Mouse (Mus musculus) forebrain, embryonic 12.5 days (tissue): ENCODE measurements around the gene Phf21b. TPM values are rescaled to one million over a fixed set of nuclear protein-coding genes. Genes with fewer than 3 reads are reported as not detected.
A peak's percentile ranks its signal among the peaks of the same experiment; 100 is the strongest.
"Not testable (repeated sequence)": the region's sequence is repeated elsewhere in the genome, so short reads cannot be mapped to it uniquely, and the experiment has no call there.

Source experiments
- ATAC-seq: fragments of 200-750 bp; cut with Nextera tagmentation; 2 replicates; pipeline ENCODE4 v1.8.0; 2017; ENCODE audit warnings: moderate TSS enrichment; ENCODE audit not compliant: low FRiP score
- H3K27ac ChIP-seq: fragments of 300-500 bp; sonication (generic); 2 replicates; pipeline ENCODE4 v1.5.1; 2016; ENCODE audit warnings: mild to moderate bottlenecking
- H3K27me3 ChIP-seq: fragments of 300-500 bp; sonication (generic); 2 replicates; pipeline ENCODE4 v1.6.1; 2016; ENCODE audit warnings: mild to moderate bottlenecking
- H3K36me3 ChIP-seq: fragments of 300-500 bp; sonication (generic); replicated peaks from 2 replicates; pipeline ENCODE4 v1.6.1; 2016; ENCODE audit warnings: mild to moderate bottlenecking
- H3K4me1 ChIP-seq: fragments of 300-500 bp; sonication (generic); 2 replicates; pipeline ENCODE4 v1.6.1; 2016
- H3K4me2 ChIP-seq: fragments of 300-500 bp; sonication (generic); 2 replicates; pipeline ENCODE4 v1.6.1; 2016; ENCODE audit warnings: mild to moderate bottlenecking, moderate library complexity
- H3K4me3 ChIP-seq: fragments of 300-500 bp; sonication (generic); replicated peaks from 2 replicates; pipeline ENCODE4 v1.5.1; 2016; ENCODE audit warnings: mild to moderate bottlenecking
- H3K9ac ChIP-seq: fragments of 300-500 bp; sonication (generic); 2 replicates; pipeline ENCODE4 v1.6.1; 2016; ENCODE audit warnings: mild to moderate bottlenecking
- H3K9me3 ChIP-seq: fragments of 300-500 bp; sonication (generic); 2 replicates; pipeline ENCODE4 v1.6.1; 2016
- WGBS: fragments of 180-500 bp; shearing (Covaris S2); methylation state at CpG from one replicate; pipeline ENCODE4 v1.1.7; 2016; 5-methylcytosine and 5-hydroxymethylcytosine counted together
- polyA plus RNA-seq: library from polyadenylated mRNA; unstranded; fragments of >200 nt; fragmentation: Nextera tagmentation; extraction: Ambion mirVana; gene quantifications from 2 replicates; pipeline ENCODE4 v1.2.1, GENCODE M21; 2016

Phf21b gene
- polyA plus RNA-seq, 1 experiment from 2014 or later, result 24.4 TPM

GRCm38 (mm10) chr15:84768531-84768930, 87.3 kb downstream of the Phf21b start:
- H3K9me3 ChIP-seq, H3K27ac ChIP-seq, H3K27me3 ChIP-seq, H3K9ac ChIP-seq, H3K4me1 ChIP-seq, H3K4me2 ChIP-seq, H3K36me3 ChIP-seq, H3K4me3 ChIP-seq, ATAC-seq: not testable (repeated sequence)
- WGBS, result 90% methylated on average over 4 of the region's 4 CpGs

GRCm38 (mm10) chr15:84766621-84767020, 89.2 kb downstream of the Phf21b start:
- Histone ChIP-seq H3K9ac (no peak overlapping the region), H3K9me3 (no peaks in the 10 kb centered on the region), H3K27me3 (no peaks in the 10 kb centered on the region), H3K36me3 (no peaks in the 10 kb centered on the region), H3K27ac (no peak overlapping the region), H3K4me1 (peaks cover 14% of the 10 kb centered on the region; the same call in 1 of the 2 replicates), H3K4me3 (no peak overlapping the region), H3K4me2 (no peak overlapping the region)
- no peak for ATAC-seq
- WGBS, result 43% methylated on average over 10 of the region's 10 CpGs

GRCm38 (mm10) chr15:84763423-84763812, 92.4 kb downstream of the Phf21b start:
- Histone ChIP-seq H3K4me1 (peaks cover 14% of the 10 kb centered on the region; the same call in 1 of the 2 replicates), H3K9me3 (no peaks in the 10 kb centered on the region), H3K27ac (no peak overlapping the region), H3K4me2 (no peak overlapping the region), H3K9ac (no peak overlapping the region), H3K36me3 (no peaks in the 10 kb centered on the region), H3K27me3 (peaks cover under 1% of the 10 kb centered on the region; the same call in 1 of the 2 replicates), H3K4me3 (no peak overlapping the region)
- WGBS, result 36% methylated on average over 7 of the region's 7 CpGs
- ATAC-seq, result no peak

GRCm38 (mm10) chr15:84762712-84763422, 93.0 kb downstream of the Phf21b start:
- H3K27ac ChIP-seq, result no peak overlapping the region

GRCm38 (mm10) chr15:84758493-84758892, 97.4 kb downstream of the Phf21b start:
- no peak for ATAC-seq
- Histone ChIP-seq H3K9ac (no peak overlapping the region), H3K4me1 (peaks cover 33% of the 10 kb centered on the region), H3K9me3 (no peaks in the 10 kb centered on the region), H3K4me2 (no peak overlapping the region), H3K36me3 (no peaks in the 10 kb centered on the region), H3K4me3 (no peak overlapping the region), H3K27me3 (peaks cover 26% of the 10 kb centered on the region), H3K27ac (no peak overlapping the region)
- WGBS, result 24% methylated on average over 4 of the region's 4 CpGs

More at GRCm38 (mm10) chr15:84762712-84763422, 93.0 kb downstream of the Phf21b start:
- Histone ChIP-seq H3K4me2 (no peak overlapping the region), H3K27me3 (peaks cover 6% of the 10 kb centered on the region), H3K9ac (no peak overlapping the region), H3K9me3 (no peaks in the 10 kb centered on the region), H3K4me3 (no peak overlapping the region), H3K4me1 (peaks cover 14% of the 10 kb centered on the region; the same call in 1 of the 2 replicates), H3K36me3 (no peaks in the 10 kb centered on the region)
- WGBS, result 75% methylated on average over 8 of the region's 8 CpGs
- ATAC-seq, result no peak

- Histone ChIP-seq H3K27me3 (peaks cover 26% of the 10 kb centered on the region), H3K27ac (no peak overlapping the region), H3K4me3 (peak overlapping the region; percentile 35), H3K9me3 (no peaks in the 10 kb centered on the region), H3K4me2 (peak overlapping the region; percentile 67), H3K36me3 (no peaks in the 10 kb centered on the region), H3K9ac (peak overlapping the region; percentile 53), H3K4me1 (peaks cover 24% of the 10 kb centered on the region)
- ATAC-seq, result no peak
- 1% methylated on average over 22 of the region's 22 CpGs for WGBS
Observed at GRCm38 (mm10) chr15:84756426-84756825, 99.4 kb downstream of the Phf21b start.

- no peak overlapping the region for H3K4me3 ChIP-seq
- no peaks in the 10 kb centered on the region for H3K36me3 ChIP-seq
- no peak overlapping the region for H3K27ac ChIP-seq
- peaks cover 24% of the 10 kb centered on the region for H3K4me1 ChIP-seq
- no peaks in the 10 kb centered on the region for H3K9me3 ChIP-seq
- no peak overlapping the region for H3K9ac ChIP-seq
- 6% methylated on average over 3 of the region's 3 CpGs for WGBS
- H3K27me3 ChIP-seq, result peaks cover 26% of the 10 kb centered on the region
- H3K4me2 ChIP-seq, result no peak overlapping the region
- peak; percentile 58; the same call in 1 of the 2 replicates for ATAC-seq
Observed at GRCm38 (mm10) chr15:84754987-84755386, 100.9 kb downstream of the Phf21b start.

GRCm38 (mm10) chr15:84745831-84746230, 110.0 kb downstream of the Phf21b start:
- H3K9me3 ChIP-seq, result no peaks in the 10 kb centered on the region
- H3K27ac ChIP-seq, result no peak overlapping the region
- 90% methylated on average over 4 of the region's 4 CpGs for WGBS
- H3K9ac ChIP-seq, result no peak overlapping the region
- no peak for ATAC-seq
- H3K36me3 ChIP-seq, result no peaks in the 10 kb centered on the region
- no peaks in the 10 kb centered on the region for H3K27me3 ChIP-seq
- H3K4me1 ChIP-seq, result peaks cover 3% of the 10 kb centered on the region; the same call in 1 of the 2 replicates
- no peak overlapping the region for H3K4me2 ChIP-seq
- no peak overlapping the region for H3K4me3 ChIP-seq

- Histone ChIP-seq H3K27ac (no peak overlapping the region), H3K4me3 (no peak overlapping the region)
- WGBS, result 14% methylated on average over 2 of the region's 2 CpGs
Observed at GRCm38 (mm10) chr15:84744308-84744707, 111.5 kb downstream of the Phf21b start.

GRCm38 (mm10) chr15:84743347-84743746, 112.5 kb downstream of the Phf21b start:
- Histone ChIP-seq H3K4me3 (no peak overlapping the region), H3K27me3 (no peaks in the 10 kb centered on the region), H3K9ac (no peak overlapping the region), H3K4me1 (peaks cover 3% of the 10 kb centered on the region; the same call in 1 of the 2 replicates), H3K9me3 (0 out of 2 replicates have a peak, but pooled peaks cover 2% of the 10 kb centered on the region), H3K4me2 (no peak overlapping the region), H3K27ac (no peak overlapping the region), H3K36me3 (no peaks in the 10 kb centered on the region)
- 19% methylated on average over 3 of the region's 3 CpGs for WGBS
- no peak for ATAC-seq

More at GRCm38 (mm10) chr15:84744308-84744707, 111.5 kb downstream of the Phf21b start:
- no peak for ATAC-seq
- Histone ChIP-seq H3K27me3 (no peaks in the 10 kb centered on the region), H3K4me2 (no peak overlapping the region), H3K9ac (no peak overlapping the region), H3K4me1 (peaks cover 3% of the 10 kb centered on the region; the same call in 1 of the 2 replicates), H3K9me3 (0 out of 2 replicates have a peak, but pooled peaks cover 2% of the 10 kb centered on the region), H3K36me3 (no peaks in the 10 kb centered on the region)

- Histone ChIP-seq H3K9ac (no peak overlapping the region), H3K27me3 (no peaks in the 10 kb centered on the region), H3K9me3 (0 out of 2 replicates have a peak, but pooled peaks cover 2% of the 10 kb centered on the region), H3K27ac (no peak overlapping the region), H3K4me1 (peaks cover 6% of the 10 kb centered on the region), H3K4me3 (no peak overlapping the region), H3K4me2 (no peak overlapping the region), H3K36me3 (no peaks in the 10 kb centered on the region)
- 91% methylated on average over 3 of the region's 3 CpGs for WGBS
- no peak for ATAC-seq
Observed at GRCm38 (mm10) chr15:84741573-84741972, 114.3 kb downstream of the Phf21b start.

GRCm38 (mm10) chr15:84738246-84738645, 117.6 kb downstream of the Phf21b start:
- 91% methylated on average over 7 of the region's 7 CpGs for WGBS
- no peaks in the 10 kb centered on the region for H3K36me3 ChIP-seq
- H3K27me3 ChIP-seq, result no peaks in the 10 kb centered on the region
- no peak overlapping the region for H3K4me3 ChIP-seq
- H3K4me2 ChIP-seq, result no peak overlapping the region
- no peak overlapping the region for H3K9ac ChIP-seq
- ATAC-seq, result no peak
- H3K4me1 ChIP-seq, result peaks cover 8% of the 10 kb centered on the region
- H3K9me3 ChIP-seq, result 0 out of 2 replicates have a peak, but pooled peaks cover 2% of the 10 kb centered on the region
- no peak overlapping the region for H3K27ac ChIP-seq

GRCm38 (mm10) chr15:84736994-84737346, 118.9 kb downstream of the Phf21b start:
- no peak overlapping the region for H3K4me2 ChIP-seq
- peak; percentile 61; the same call in 1 of the 2 replicates for ATAC-seq

More at GRCm38 (mm10) chr15:84736994-84737346, 118.9 kb downstream of the Phf21b start:
- peaks cover 13% of the 10 kb centered on the region for H3K4me1 ChIP-seq
- H3K36me3 ChIP-seq, result no peaks in the 10 kb centered on the region
- WGBS, result 33% methylated on average over 3 of the region's 4 CpGs
- H3K27me3 ChIP-seq, result no peaks in the 10 kb centered on the region
- no peak overlapping the region for H3K27ac ChIP-seq
- no peak overlapping the region for H3K9ac ChIP-seq
- no peak overlapping the region for H3K4me3 ChIP-seq
- 0 out of 2 replicates have a peak, but pooled peaks cover 2% of the 10 kb centered on the region for H3K9me3 ChIP-seq
